Mouse (Mus musculus) left cerebral cortex, postnatal 4 days (tissue): ENCODE measurements around the gene Fthl17a. TPM values are rescaled to one million over a fixed set of nuclear protein-coding genes. Genes with fewer than 3 reads are reported as not detected.

Source experiments
- DNase-seq: peaks from one replicate; pipeline ENCODE4 v3.0.0-alpha.2; 2022
- intact Hi-C: fragments of 180-260 bp; cut with DNase I; formaldehyde crosslinking; loops from one replicate; pipeline ENCODE4 v1.15.1; 2025
- total RNA-seq, 2 experiments: library from RNA; stranded (reverse); gene quantifications; 2 replicates each; pipeline ENCODE4 v1.2.3; 2021

Fthl17a gene
- not detected for total RNA-seq

DNA sequence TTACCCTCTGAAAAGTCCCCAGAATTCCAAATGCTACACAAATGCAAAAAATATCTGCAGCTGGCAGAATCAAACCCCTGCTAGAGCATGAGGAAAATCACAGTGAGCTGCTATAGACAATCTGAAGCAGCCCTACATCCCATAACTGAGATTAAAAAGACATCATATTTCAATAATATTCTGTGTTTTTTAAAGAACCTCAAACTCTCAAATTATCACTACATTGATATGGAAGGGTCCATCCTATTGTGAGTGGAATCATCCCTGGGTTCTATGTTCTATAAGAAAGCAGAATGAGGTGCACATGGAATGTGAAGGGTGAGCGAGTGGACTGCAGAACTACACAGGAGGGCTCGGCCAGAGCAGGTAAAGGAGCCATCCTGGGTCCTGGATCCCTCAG lies at the start of gene Fthl17a:
Fthl17a (plus strand) TSS at position 301 of the 400 bp plus-strand sequence.
- DNase-seq: no peak
- intact Hi-C loops: no loop called here

DNA sequence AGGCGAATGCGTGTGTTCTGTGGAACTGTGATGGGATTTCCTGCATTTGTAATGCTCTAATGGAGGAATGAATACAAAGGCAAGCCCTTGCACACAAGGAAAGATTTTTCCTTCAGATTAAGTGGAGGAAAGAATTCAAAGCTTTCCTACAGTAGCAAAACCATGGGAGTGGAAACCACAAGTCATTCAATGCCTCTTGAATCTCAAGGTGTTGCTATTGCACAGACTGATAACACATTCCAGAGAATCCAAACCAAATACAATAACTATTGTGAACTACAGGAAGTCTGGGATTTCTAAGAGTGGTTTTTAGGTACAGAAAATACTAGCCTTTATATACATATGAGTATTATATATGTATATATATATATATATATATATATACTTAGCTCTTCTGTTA lies 42.5 kb upstream of the Fthl17a start:
- intact Hi-C loops: no loop called here

DNA sequence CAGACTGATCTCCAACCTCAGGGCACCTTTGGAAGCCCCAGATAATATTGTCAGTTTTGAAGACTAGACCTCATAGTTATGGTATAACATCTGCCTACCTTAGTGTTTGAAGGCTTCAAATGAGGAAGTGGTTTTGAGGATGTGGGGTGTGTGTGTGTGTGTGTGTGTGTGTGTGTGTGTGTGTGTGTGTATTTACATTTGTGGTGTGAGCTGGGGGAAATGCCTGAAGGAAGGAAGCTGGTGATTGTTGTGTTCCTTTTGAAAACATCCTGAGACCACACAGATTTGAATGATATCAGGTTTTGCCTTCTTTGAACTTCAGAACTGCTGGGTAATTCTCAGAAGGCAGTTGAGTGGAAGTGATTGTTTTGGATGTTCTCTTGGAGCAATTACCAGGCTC lies 22.6 kb upstream of the Fthl17a start:
- intact Hi-C loops: no loop called here
- DNase-seq: no peak

More for the DNA sequence above, 42.5 kb upstream of the Fthl17a start:
- no peak for DNase-seq

DNA sequence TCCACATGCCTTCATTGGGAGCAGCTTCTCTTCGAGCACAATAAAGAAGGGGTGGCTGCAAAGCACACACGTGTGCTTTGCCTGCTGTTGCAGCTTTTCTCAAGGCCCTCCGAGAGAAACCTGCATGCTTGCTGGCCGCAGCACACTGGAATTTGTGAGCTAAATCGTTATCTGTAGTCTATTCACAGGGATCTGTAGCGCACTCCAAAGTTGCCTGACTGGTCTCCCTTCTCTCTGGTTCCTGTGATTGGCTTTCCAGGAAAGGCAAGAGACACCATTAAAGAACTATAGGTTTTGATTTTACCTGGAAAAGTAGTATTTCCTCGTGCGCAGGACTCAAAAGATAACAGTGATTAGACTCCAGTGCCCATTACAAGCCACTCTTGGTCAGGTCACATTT lies 22.3 kb downstream of the Fthl17a start:
- intact Hi-C loops: no loop called here
- no peak for DNase-seq

DNA sequence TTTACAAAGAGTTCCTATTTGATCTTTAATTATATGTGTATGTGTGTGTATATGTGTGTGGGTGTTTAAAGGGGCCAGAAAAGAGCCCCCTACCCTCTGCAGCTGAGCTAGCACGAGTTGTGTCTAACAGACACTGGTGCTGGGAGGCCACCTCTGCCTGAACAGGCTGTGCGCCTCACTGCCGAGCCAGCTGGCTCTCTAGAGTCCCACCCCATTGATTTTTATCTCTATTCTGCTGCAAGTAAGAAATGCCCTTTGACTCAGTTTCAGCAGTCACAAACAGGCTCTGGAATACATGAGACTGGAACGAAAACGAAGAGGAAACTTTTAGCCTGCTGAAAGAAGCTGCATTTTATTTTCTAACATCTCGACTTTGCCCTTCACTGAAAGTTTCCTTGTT lies 22.8 kb downstream of the Fthl17a start:
- DNase-seq: no peak
- intact Hi-C loops: no loop called here

DNA sequence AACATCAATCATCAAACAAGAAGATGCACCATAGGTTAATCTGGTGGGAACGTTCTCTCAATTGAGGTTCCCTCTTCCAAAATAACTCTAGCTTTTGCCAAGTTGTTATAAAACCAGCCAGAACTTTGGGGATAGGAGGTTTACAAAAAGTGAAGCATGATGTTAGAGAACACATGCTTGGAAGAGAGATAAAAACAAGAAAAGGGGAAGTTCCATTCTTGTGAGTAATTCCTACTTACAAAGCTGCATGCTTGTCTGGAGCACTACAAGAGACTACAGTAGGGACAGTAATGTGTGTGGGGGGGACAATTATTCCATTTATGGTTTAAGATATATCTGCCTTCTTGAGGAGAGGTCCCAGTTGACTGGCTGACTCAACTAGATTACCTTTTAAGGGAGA lies 40.4 kb downstream of the Fthl17a start:
- DNase-seq: no peak
- intact Hi-C loops: no loop called here

DNA sequence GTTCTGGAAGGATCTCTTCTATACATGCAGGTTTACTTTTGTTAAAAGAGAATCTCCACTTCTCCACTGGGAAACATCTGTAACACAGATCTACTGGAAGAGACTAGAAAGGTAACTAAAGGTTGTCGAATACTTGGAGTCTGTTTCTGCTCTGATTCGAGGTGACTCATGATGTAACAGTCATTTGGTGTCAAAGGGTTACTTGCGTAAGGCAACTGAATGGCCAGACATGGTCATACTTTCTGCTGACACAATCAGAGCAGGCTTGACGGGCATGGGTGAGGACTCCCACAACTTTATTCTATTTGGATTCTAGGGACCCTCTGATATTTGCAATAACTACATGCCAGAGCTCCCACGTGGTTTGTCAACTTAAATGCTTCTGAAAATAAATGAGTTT lies 43.3 kb downstream of the Fthl17a start:
- intact Hi-C loops: no loop called here
- DNase-seq: no peak

DNA sequence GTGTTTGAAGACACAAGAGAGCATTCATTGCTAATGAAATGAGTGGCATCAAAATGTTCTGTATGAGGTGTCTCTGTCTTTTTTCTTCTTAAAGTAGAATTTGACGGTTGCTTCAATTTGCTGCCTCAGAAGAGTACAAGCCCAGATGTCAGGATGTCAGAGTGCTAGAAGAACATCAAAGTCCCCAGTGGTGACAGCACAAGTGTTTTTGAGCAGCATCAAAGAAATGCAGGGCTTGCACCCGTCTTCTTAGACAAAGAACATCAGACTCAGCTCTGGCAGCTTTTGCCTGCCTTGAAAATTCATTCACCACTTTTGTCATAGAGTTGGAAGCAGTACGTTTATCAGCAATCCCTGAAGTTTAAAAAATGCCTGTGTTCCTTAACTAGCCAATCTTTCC lies 44.5 kb downstream of the Fthl17a start:
- intact Hi-C loops: no loop called here

DNA sequence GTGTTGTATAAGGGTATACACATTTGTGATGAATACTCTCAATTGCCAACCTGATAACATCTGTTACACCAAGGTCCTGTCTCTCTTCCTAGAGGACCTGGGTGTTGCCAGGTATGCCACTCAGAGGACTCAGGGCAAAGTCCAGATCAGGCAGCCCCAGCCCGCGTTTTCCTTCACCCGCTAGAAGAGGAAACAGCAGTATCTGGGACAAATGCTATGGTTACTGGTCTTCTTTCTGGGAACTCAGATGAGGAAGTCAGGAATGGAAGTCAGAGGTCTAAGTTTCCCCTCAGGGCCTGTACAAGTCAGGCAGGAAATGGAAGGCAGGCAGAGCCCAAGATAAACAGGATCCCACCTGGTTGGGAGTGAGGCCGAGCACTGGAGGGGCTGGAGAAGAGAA lies 55.2 kb downstream of the Fthl17a start:
- intact Hi-C loops: no loop called here
- no peak for DNase-seq

More for the DNA sequence above, 44.5 kb downstream of the Fthl17a start:
- DNase-seq: no peak

DNA sequence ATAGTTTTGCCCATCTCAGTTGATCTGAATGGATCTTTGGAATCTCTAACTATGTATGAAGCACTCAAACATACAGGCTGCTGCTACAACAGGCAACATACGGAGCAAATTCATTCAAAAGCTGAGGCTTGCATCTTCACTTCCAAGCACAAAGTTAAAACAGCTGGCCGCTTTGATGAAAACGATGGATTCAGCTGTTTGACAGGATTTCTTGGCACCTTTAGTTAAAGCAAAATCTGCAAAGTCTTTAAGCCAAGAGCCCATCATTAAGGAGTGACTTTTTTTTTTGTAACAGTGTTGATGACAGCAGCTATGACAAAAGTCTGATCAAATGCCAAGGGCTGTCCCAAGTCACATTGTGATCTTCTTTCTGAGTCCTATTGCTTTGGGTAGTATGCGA lies 69.1 kb downstream of the Fthl17a start:
- no peak for DNase-seq
- intact Hi-C loops: loop anchor here (10.0 kb wide), 1 partner anchor 724 kb away; no protein-coding TSS in a partner anchor

DNA sequence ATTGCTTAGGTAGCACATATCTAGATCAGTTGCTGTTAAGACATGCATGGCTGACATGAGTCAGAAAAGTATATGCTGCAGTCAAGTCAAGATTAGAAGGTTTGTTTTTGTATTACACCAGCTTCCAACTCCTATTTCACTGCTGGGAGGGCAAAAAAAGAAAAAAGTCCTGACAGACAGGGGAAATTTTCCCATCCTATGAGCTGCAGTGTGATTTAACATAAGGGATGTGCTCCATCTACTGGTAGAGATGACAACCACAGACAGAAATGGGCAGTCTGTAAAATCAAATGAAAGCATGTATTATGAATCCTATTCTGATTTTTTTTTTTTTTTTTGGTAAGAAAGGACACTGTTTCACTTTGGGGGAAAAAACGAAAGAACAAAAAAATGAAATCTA lies 69.7 kb downstream of the Fthl17a start:
- no peak for DNase-seq
- intact Hi-C loops: loop anchor here (10.0 kb wide), 1 partner anchor 724 kb away; no protein-coding TSS in a partner anchor
